Mouse (Mus musculus) liver, adult 2 months (tissue): ENCODE results near the gene Maml3.

Experiments
- CTCF ChIP-seq: fragments of 200-500 bp; IDR thresholded peaks from 2 replicates; pipeline ENCODE4 v1.5.1; 2011; ENCODE audit warnings: low read depth, low read length, control low read depth
- POLR2A ChIP-seq: fragments of 200-500 bp; IDR thresholded peaks from 2 replicates; pipeline ENCODE4 v1.6.1; 2011; ENCODE audit warnings: low read length, control low read depth; ENCODE audit not compliant: insufficient read depth; ENCODE audit errors: extremely low read depth

DNA sequence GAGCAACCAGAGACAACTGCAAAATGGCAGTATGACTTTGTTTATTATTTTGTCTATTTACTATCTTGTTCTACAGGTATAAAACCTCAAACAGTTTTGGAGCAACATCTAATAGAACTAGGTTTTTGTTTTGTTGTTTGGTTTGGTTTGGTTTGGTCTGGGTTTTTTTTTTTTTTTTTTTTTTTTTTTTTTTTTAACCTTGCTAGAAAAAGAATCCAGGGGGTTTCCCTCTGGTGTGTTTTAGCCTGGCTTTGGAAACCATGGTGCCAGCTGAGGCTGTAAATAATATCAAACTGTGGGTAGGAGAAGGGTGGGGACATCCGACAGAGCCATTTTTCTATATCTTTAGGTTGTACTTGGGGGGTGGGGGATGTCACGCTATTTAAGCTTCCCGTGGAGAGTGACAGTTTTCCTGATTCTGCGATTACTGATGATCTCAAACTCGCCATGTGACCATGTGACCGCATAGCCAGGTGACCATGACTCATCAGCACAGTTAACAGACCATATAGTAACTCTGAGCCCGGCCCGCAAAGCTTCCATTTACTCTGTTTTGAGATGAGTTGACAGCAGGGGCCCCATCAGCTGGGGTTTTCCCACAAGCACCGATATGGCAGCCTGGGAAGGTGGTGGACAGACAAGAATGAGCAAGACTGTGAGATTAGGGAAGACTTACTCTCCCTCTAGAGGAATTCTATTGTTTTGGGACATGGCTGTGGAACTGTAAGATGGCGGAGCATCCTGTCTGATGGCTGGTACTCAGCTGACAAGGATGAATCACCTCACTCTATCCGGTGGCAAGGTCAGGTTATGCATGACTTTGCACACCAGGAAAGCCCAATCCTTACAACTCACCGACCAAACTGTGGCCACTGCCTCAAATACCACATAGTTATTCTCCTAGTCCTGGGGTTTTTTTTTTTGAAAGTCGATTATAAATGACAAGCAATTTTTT is 170.1 kb downstream of the Maml3 start:
- no peak for TF ChIP-seq POLR2A
- no peak for TF ChIP-seq CTCF
